Mouse (Mus musculus) heart, embryonic 12.5 days (tissue): ENCODE measurements around the gene Fam168a. TPM values are rescaled to one million over a fixed set of nuclear protein-coding genes. Genes with fewer than 3 reads are reported as not detected.

Experiments used
- ATAC-seq: fragments of 200-750 bp; cut with Nextera tagmentation; 2 replicates; pipeline ENCODE4 v1.8.0; 2017; ENCODE audit warnings: moderate TSS enrichment, moderate library complexity; ENCODE audit not compliant: insufficient number of reproducible peaks, low FRiP score
- H3K27ac ChIP-seq: fragments of 300-500 bp; sonication (generic); 2 replicates; pipeline ENCODE4 v1.5.1; 2016; ENCODE audit warnings: mild to moderate bottlenecking, moderate library complexity; ENCODE audit not compliant: poor library complexity, severe bottlenecking
- H3K27me3 ChIP-seq: fragments of 300-500 bp; sonication (generic); replicated peaks from 2 replicates; pipeline ENCODE4 v1.6.1; 2016; ENCODE audit warnings: mild to moderate bottlenecking, moderate library complexity
- H3K36me3 ChIP-seq: fragments of 300-500 bp; sonication (generic); 2 replicates; pipeline ENCODE4 v1.6.1; 2016; ENCODE audit warnings: mild to moderate bottlenecking, moderate library complexity
- H3K4me1 ChIP-seq: fragments of 300-500 bp; sonication (generic); replicated peaks from 2 replicates; pipeline ENCODE4 v1.6.1; 2016; ENCODE audit warnings: mild to moderate bottlenecking
- H3K4me2 ChIP-seq: fragments of 300-500 bp; sonication (generic); 2 replicates; pipeline ENCODE4 v1.6.1; 2016; ENCODE audit warnings: mild to moderate bottlenecking, moderate library complexity
- H3K4me3 ChIP-seq: fragments of 300-500 bp; sonication (generic); 2 replicates; pipeline ENCODE4 v1.5.1; 2016; ENCODE audit warnings: mild to moderate bottlenecking
- H3K9ac ChIP-seq: fragments of 300-500 bp; sonication (generic); 2 replicates; pipeline ENCODE4 v1.6.1; 2016; ENCODE audit warnings: mild to moderate bottlenecking, moderate library complexity
- H3K9me3 ChIP-seq: fragments of 300-500 bp; sonication (generic); replicated peaks from 2 replicates; pipeline ENCODE4 v1.6.1; 2016; ENCODE audit warnings: mild to moderate bottlenecking, moderate library complexity
- WGBS: fragments of 180-500 bp; shearing (Covaris S2); methylation state at CpG from one replicate; pipeline ENCODE4 v1.1.7; 2016; 5-methylcytosine and 5-hydroxymethylcytosine counted together
- microRNA-seq: library from miRNA; unstranded; fragments of <30 nt; microRNA quantifications from one replicate; pipeline ENCODE4, GENCODE M21; 2017
- polyA plus RNA-seq: library from polyadenylated mRNA; unstranded; fragments of >200 nt; fragmentation: Nextera tagmentation; extraction: Ambion mirVana; gene quantifications from 2 replicates; pipeline ENCODE4 v1.2.1, GENCODE M21; 2016

The Fam168a gene
- polyA plus RNA-seq, 1 experiment from 2014 or later = 31.6 TPM

GRCm38 (mm10) chr7:100886535-100886934 lies 180.1 kb downstream of the Fam168a start:
- Histone ChIP-seq H3K4me1 (no peaks in the 10 kb centered on the region), H3K36me3 (peaks cover 61% of the 10 kb centered on the region), H3K9ac (no peak overlapping the region), H3K27ac (no peak overlapping the region), H3K27me3 (no peaks in the 10 kb centered on the region), H3K9me3 (no peaks in the 10 kb centered on the region), H3K4me3 (no peak overlapping the region), H3K4me2 (no peak overlapping the region)
- WGBS = 31% methylated on average over 3 of the region's 3 CpGs
- ATAC-seq = no peak

Small RNA genes within 50 kb of the gene (microRNA-seq; reads per million reads assigned to microRNA genes)
- 202 reads per million, percentile 61 among the genes with 10 or more reads in this experiment for gene Mir3102

Other genes starting within 250 kb of the Fam168a start
- 0.10 and 0.20 TPM in 2 replicates for gene Ucp3, start 233.6 kb upstream of the Fam168a start, polyA plus RNA-seq
- 240 and 245 TPM in 2 replicates for gene Ucp2, start 213.3 kb upstream of the Fam168a start, polyA plus RNA-seq
- gene Dnajb13, start 191.7 kb upstream of the Fam168a start, polyA plus RNA-seq = 0.10 and 0.28 TPM in 2 replicates
- gene Coa4, start 169.6 kb upstream of the Fam168a start, polyA plus RNA-seq = 18.9 and 19.2 TPM in 2 replicates
- gene Rab6a, start 99.2 kb upstream of the Fam168a start, polyA plus RNA-seq = 122 and 124 TPM in 2 replicates
- gene Mrpl48, start 98.3 kb upstream of the Fam168a start, polyA plus RNA-seq = 74.3 and 76.2 TPM in 2 replicates
- gene Plekhb1, start 44.2 kb upstream of the Fam168a start, polyA plus RNA-seq = 1.4 and 1.9 TPM in 2 replicates
- gene Relt, start 156.8 kb downstream of the Fam168a start, polyA plus RNA-seq = 4.1 TPM in 2 replicates
- gene Arhgef17, start 225.5 kb downstream of the Fam168a start, polyA plus RNA-seq = 8.7 and 10.6 TPM in 2 replicates